Mouse (Mus musculus): Measurements from ENCODE around the gene Yae1d1. TPM values are rescaled to one million over a fixed set of nuclear protein-coding genes. Genes with fewer than 3 reads are reported as not detected.

The Yae1d1 gene
- total RNA-seq, 1 experiment from 2014 or later: 24.3 TPM

Other genes with a start within 250 kb of the Yae1d1 start
- gene Cdk13, start 188.3 kb downstream of the Yae1d1 start, total RNA-seq (2017): 101 and 120 TPM in 2 replicates
- gene Rala, start 49.1 kb downstream of the Yae1d1 start, total RNA-seq (2017): 26.9 and 30.8 TPM in 2 replicates

Measured in common myeloid progenitor, adult 5-6 weeks (primary cell).